Mouse (Mus musculus) forebrain, embryonic 11.5 days (tissue): ENCODE data around the gene Flot2. TPM values are rescaled to one million over a fixed set of nuclear protein-coding genes. Genes with fewer than 3 reads are reported as not detected.

Experiments
- ATAC-seq: fragments of 200-750 bp; cut with Nextera tagmentation; replicated peaks from 2 replicates; pipeline ENCODE4 v1.8.0; 2017; ENCODE audit warnings: moderate TSS enrichment; ENCODE audit not compliant: low FRiP score
- DNase-seq: peaks from one replicate; pipeline ENCODE4 v3.0.0-alpha.2; 2017; ENCODE audit warnings: low spot score
- H3K27ac ChIP-seq: fragments of 300-500 bp; sonication (generic); 2 replicates; pipeline ENCODE4 v1.5.1; 2014; ENCODE audit warnings: low read depth, low read length
- H3K27me3 ChIP-seq: fragments of 300-500 bp; sonication (generic); 2 replicates; pipeline ENCODE4 v1.6.1; 2014; ENCODE audit warnings: mild to moderate bottlenecking, low read length, mixed read lengths; ENCODE audit not compliant: control insufficient read depth, insufficient read depth
- H3K36me3 ChIP-seq: fragments of 300-500 bp; sonication (generic); 2 replicates; pipeline ENCODE4 v1.6.1; 2014; ENCODE audit warnings: mild to moderate bottlenecking, low read length, moderate library complexity, mixed read lengths; ENCODE audit not compliant: control insufficient read depth, insufficient read depth
- H3K4me1 ChIP-seq: fragments of 300-500 bp; sonication (generic); replicated peaks from 2 replicates; pipeline ENCODE4 v1.6.1; 2014; ENCODE audit warnings: low read length, mixed read lengths; ENCODE audit not compliant: control insufficient read depth, insufficient read depth
- H3K4me2 ChIP-seq: fragments of 300-500 bp; sonication (generic); 2 replicates; pipeline ENCODE4 v1.6.1; 2014; ENCODE audit warnings: low read depth, mild to moderate bottlenecking, low read length, moderate library complexity, mixed read lengths; ENCODE audit not compliant: severe bottlenecking
- H3K4me3 ChIP-seq: fragments of 300-500 bp; sonication (generic); 2 replicates; pipeline ENCODE4 v1.5.1; 2014; ENCODE audit warnings: low read depth, low read length
- H3K9ac ChIP-seq: fragments of 300-500 bp; sonication (generic); 2 replicates; pipeline ENCODE4 v1.6.1; 2014; ENCODE audit warnings: low read length
- H3K9me3 ChIP-seq: fragments of 300-500 bp; sonication (generic); 2 replicates; pipeline ENCODE4 v1.6.1; 2016; ENCODE audit warnings: low read length, mixed read lengths; ENCODE audit not compliant: control insufficient read depth
- WGBS: fragments of 180-500 bp; shearing (Covaris S2); extraction: QIAGEN DNeasy Blood & Tissue Kit; methylation state at CpG from one replicate; pipeline ENCODE4 v1.1.7; 2014; 5-methylcytosine and 5-hydroxymethylcytosine counted together
- polyA plus RNA-seq: library from polyadenylated mRNA; unstranded; fragments of >200 nt; fragmentation: Nextera tagmentation; extraction: Ambion mirVana; gene quantifications from 2 replicates; pipeline ENCODE4 v1.2.1, GENCODE M21; 2014

The Flot2 gene
- 71.2 and 74.2 TPM in 2 replicates for polyA plus RNA-seq

DNA sequence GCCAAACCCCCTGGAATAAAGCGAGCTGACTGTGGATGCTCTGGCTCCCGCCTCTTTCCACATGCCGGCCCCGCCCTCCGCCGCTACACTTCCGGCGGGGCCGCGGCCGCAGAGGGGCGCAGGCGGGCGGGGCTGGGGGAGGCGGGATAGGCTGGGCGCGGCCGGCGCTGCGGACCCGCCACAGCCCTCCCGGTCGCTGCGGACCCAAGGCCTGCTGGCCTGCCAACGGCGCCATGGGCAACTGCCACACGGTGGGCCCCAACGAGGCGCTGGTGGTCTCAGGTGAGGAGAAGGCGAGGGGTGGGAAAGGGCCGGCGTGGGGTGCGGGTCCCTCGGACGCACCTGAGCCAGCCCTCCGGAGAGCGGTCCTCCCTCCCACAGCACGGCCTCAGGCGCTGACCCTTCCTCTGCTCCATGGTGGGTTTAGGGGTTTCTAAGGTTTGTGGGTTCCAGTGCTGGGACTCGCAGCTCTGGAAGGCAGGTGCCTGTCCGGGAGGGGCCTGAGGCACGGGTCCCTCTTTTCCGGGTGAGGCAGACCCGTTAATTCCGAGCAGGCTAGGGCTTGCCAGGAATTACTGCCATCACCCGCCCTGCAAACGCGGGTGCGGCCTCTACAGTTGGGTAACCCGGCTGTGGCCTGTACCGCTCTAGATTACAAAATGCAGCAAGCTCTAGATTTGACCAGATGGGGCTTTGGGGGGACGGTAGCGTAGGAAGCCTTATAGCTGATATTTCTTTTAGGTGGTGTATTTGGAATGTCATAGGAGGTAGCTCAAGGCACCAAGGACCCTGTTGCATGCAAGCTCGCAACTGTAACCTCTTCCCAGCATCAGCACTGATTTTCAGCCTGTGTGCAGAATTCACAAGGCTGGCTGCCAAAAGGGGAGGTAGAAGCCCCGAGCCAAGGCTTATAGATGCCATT lies at the start of gene Flot2:
Flot2 (plus strand) TSS at position 101 of the 922 bp plus-strand sequence.
- WGBS: 3% methylated on average over 53 of the region's 55 CpGs
- H3K9me3 ChIP-seq: no peaks in the 10 kb centered on the region
- peak within 1 kb of the TSS; percentile 94 for H3K9ac ChIP-seq
- H3K4me3 ChIP-seq: peak within 1 kb of the TSS; percentile 82
- DNase-seq: peak; percentile 88
- H3K4me1 ChIP-seq: peaks cover 9% of the 10 kb centered on the region; the same call in 1 of the 2 replicates
- peak within 1 kb of the TSS; percentile 54; the same call in 1 of the 2 replicates for H3K27ac ChIP-seq
- H3K4me2 ChIP-seq: peak within 1 kb of the TSS; percentile 81
- H3K27me3 ChIP-seq: no peaks in the 10 kb centered on the region
- no peaks in the 10 kb centered on the region; the same call in 1 of the 2 replicates for H3K36me3 ChIP-seq
- peak; percentile 92 for ATAC-seq

DNA sequence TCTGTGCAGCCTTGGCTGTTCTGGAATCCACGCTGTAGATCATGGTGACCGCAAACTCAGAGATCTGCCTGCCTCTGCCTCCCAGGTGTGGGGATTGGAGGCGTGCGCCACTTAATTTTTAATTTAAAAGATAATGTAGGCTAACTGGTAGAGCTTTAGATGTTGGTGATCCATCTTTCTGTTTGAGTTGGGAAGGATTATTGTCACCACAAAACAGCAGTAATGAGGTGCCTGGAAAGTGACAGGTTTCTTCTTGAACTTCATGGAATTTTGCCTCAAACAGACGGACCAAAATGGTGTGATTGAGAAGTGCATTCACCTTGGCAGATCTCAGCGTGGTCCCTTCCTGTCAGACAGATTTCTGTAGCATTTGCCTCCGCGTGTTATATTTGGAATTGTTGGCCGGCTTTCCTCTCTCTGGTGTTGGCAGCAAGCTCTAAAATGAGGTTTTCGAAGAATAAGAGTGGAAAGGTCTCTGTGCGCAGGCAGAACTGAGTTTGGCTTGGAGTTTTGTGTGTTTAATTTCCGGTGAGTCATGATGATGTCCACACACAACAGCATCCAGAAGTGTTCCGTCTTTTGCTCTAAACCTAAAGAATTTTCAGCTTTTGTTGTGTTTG lies 48.5 kb upstream of the Flot2 start:
- H3K4me1 ChIP-seq: peaks cover 7% of the 10 kb centered on the region; the same call in 1 of the 2 replicates
- DNase-seq (no peak), ATAC-seq (no peak)
- no peak overlapping the region for H3K27ac ChIP-seq
- H3K9me3 ChIP-seq: no peaks in the 10 kb centered on the region
- peaks cover 5% of the 10 kb centered on the region; the same call in 1 of the 2 replicates for H3K36me3 ChIP-seq
- H3K4me2 ChIP-seq: no peak overlapping the region
- WGBS: 94% methylated on average over 13 of the region's 13 CpGs
- H3K4me3 ChIP-seq: no peak overlapping the region
- H3K9ac ChIP-seq: no peak overlapping the region
- H3K27me3 ChIP-seq: no peaks in the 10 kb centered on the region

DNA sequence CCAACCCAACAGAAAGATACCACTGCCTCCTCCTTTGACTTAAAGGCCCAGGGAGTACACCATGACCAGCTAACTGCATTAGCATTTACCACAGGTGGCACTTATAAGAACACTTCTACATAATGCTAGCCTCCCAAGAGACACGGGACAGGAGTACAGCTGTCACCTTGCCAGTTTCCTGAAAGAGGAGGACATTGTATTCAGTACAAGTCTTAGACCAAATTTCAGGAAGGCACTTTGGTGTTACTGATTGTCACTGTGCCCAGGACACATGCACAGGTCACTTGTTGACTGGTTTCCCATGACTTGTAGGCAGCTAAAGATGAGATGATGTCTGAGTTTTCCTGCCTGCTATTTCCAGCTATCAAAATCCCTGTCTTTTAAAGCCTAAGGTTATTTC lies 42.2 kb upstream of the Flot2 start:
- Histone ChIP-seq H3K36me3 (no peaks in the 10 kb centered on the region; the same call in 1 of the 2 replicates), H3K9ac (no peak overlapping the region), H3K9me3 (no peaks in the 10 kb centered on the region), H3K4me2 (no peak overlapping the region), H3K4me1 (no peaks in the 10 kb centered on the region), H3K4me3 (no peak overlapping the region), H3K27me3 (no peaks in the 10 kb centered on the region), H3K27ac (no peak overlapping the region)
- 90% methylated on average over 1 of the region's 1 CpGs for WGBS
- no peak for ATAC-seq
- DNase-seq: no peak

DNA sequence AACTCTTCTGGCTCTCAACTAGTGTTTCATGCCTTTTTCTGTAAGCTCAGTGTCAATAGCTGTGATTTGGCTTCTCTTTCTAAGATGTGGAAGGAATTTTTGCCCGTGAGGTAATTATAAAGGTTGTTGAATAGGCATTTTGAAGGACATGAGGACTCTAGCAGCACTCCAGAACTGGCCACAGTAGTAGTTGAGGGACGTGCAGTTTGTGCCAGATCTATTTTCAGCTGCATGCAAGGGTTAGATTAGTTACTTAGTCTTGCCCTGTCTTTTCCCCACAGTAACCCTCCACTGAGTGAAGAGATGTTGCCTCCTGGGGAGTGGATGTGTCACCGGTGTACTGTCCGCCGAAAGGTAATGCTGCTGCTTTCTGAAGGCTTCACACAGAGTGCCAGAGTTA lies 31.3 kb upstream of the Flot2 start:
- no peak for DNase-seq
- H3K36me3 ChIP-seq: peaks cover 25% of the 10 kb centered on the region; the same call in 1 of the 2 replicates
- no peak overlapping the region for H3K9ac ChIP-seq
- H3K4me2 ChIP-seq: no peak overlapping the region
- H3K4me1 ChIP-seq: no peaks in the 10 kb centered on the region
- no peaks in the 10 kb centered on the region for H3K27me3 ChIP-seq
- no peak overlapping the region for H3K27ac ChIP-seq
- H3K4me3 ChIP-seq: no peak overlapping the region
- H3K9me3 ChIP-seq: no peaks in the 10 kb centered on the region
- ATAC-seq: no peak
- 96% methylated on average over 5 of the region's 5 CpGs for WGBS

DNA sequence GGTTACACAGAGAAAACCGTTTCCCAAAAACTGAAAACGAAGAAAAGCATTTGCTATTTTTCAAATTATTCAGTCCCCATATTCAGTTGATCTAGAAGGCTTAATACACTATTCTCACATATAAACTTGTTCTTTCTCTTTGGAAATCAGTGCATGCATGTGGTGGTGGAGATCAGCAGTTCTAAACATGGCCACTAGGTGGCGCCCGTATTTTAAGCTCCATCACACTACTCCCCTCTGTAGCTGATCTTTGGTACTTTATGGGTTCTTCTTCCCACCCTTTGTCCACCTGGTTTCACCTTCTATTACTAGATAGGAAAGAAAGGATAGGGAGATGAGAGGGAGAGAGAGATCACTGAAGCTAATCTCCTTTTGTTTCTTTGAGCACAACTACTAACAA lies 18.1 kb upstream of the Flot2 start:
- peak; percentile 87 for DNase-seq
- Histone ChIP-seq H3K4me1 (no peaks in the 10 kb centered on the region), H3K4me3 (no peak overlapping the region), H3K9me3 (no peaks in the 10 kb centered on the region), H3K27ac (no peak overlapping the region), H3K36me3 (peaks cover 30% of the 10 kb centered on the region), H3K9ac (no peak overlapping the region), H3K4me2 (no peak overlapping the region), H3K27me3 (no peaks in the 10 kb centered on the region)
- no peak for ATAC-seq
- 26% methylated on average over 4 of the region's 4 CpGs for WGBS

DNA sequence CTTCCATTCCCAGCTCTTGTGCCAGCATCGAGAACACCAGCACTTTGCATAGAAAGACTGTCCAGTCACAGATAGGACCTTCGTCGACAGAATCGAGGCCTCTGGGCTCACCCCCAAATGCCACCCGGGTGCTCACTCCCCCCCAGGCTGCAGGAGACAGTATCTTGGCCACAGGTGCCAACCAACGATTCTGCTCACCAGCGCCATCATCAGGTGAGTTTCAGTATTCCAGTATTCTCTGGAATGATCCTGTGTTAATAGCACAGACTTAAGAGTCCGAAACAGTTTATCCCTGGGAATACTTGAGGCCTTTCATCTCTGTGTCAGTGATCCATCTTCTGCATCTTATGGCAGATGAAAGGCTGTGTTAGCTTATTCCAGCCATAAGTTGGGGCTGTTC lies 14.1 kb upstream of the Flot2 start:
- DNase-seq: peak; percentile 70
- H3K36me3 ChIP-seq: peaks cover 27% of the 10 kb centered on the region

DNA sequence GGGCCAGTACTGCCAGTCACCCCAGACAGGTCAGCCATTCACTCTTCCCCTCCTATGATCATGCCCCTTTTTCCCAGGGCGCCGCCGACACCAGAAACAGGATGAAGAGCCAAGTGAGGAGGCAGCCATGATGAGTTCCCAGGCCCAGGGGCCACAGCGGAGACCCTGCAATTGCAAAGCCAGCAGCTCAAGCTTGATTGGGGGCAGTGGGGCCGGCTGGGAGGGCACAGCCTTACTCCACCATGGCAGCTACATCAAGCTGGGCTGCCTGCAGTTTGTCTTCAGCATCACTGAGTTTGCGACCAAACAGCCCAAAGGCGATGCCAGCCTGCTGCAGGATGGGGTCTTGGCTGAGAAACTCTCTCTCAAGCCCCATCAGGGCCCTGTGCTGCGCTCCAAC lies 8.5 kb upstream of the Flot2 start:
- no peaks in the 10 kb centered on the region for H3K9me3 ChIP-seq
- H3K4me2 ChIP-seq: no peak overlapping the region
- peaks cover 5% of the 10 kb centered on the region for H3K4me1 ChIP-seq
- no peak overlapping the region for H3K27ac ChIP-seq
- 92% methylated on average over 8 of the region's 8 CpGs for WGBS
- H3K9ac ChIP-seq: no peak overlapping the region
- H3K4me3 ChIP-seq: no peak overlapping the region
- ATAC-seq (no peak), DNase-seq (no peak)
- no peaks in the 10 kb centered on the region for H3K27me3 ChIP-seq
- H3K36me3 ChIP-seq: peaks cover 14% of the 10 kb centered on the region

More for the DNA sequence above, 14.1 kb upstream of the Flot2 start:
- no peaks in the 10 kb centered on the region for H3K27me3 ChIP-seq
- no peak overlapping the region for H3K4me2 ChIP-seq
- H3K27ac ChIP-seq: no peak overlapping the region
- no peak for ATAC-seq
- H3K4me1 ChIP-seq: no peaks in the 10 kb centered on the region
- WGBS: 86% methylated on average over 8 of the region's 8 CpGs
- H3K4me3 ChIP-seq: no peak overlapping the region
- no peak overlapping the region for H3K9ac ChIP-seq
- H3K9me3 ChIP-seq: no peaks in the 10 kb centered on the region

DNA sequence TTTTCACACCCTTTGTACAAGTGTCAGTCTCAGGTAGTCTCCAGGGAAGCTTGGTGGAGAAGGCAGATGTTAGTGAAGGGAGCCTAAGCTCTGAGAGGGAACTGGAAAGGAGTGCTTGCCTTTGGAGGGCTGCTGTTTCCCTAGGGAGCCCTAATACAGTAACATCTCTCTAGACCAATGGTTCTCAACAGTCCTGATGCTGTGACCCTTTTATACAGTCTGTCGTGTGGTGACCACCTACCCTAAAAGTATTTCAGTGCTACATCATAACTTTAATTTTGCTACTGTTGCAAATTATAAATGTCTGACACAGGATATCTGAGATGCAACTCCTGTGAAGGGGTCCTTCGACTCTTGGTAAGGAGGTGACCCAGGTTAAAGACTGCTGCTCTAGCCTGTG lies 7.1 kb upstream of the Flot2 start:
- WGBS: 72% methylated on average over 2 of the region's 2 CpGs
- Histone ChIP-seq H3K27ac (no peak overlapping the region), H3K4me1 (peaks cover 5% of the 10 kb centered on the region), H3K9me3 (no peaks in the 10 kb centered on the region), H3K4me2 (no peak overlapping the region), H3K27me3 (no peaks in the 10 kb centered on the region), H3K4me3 (no peak overlapping the region), H3K9ac (no peak overlapping the region), H3K36me3 (peaks cover 14% of the 10 kb centered on the region)
- no peak for ATAC-seq
- DNase-seq: peak; percentile 35
